Mouse (Mus musculus): ENCODE measurements around the gene St3gal6. TPM values are rescaled to one million over a fixed set of nuclear protein-coding genes. Genes with fewer than 3 reads are reported as not detected.

The St3gal6 gene
- polyA plus RNA-seq, 1 experiment from 2014 or later = 15.0 TPM

DNA sequence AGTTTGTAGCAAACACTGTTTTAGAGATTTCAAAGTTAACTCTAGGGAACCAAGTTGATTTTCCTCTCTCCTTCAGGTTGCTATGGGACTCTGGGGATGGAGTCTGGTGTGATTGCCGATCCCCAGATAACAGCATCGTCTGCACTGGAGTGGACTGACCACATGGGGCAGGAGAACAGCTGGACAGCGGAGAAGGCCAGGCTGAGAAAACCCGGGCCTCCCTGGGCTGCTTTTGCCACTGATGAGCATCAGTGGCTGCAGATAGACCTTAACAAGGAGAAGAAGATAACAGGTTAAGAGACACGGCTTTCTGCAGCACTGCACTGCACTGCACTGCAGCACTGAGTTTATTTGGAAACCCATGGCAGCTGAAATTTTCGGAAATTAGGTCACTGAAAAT, 73.4 kb downstream of the St3gal6 start:
- WGBS = 76% methylated on average over 6 of the region's 6 CpGs
- Histone ChIP-seq H3K4me1 (replicated peaks; ENCODE audit: control insufficient read depth, insufficient read depth, low read length) (no peaks in the 10 kb centered on the region), H3K27me3 (replicated peaks; ENCODE audit: control insufficient read depth, insufficient read depth, low read length) (no peaks in the 10 kb centered on the region), H3K9me3 (ENCODE audit: control insufficient read depth, low read length) (no peaks in the 10 kb centered on the region), H3K4me3 (ENCODE audit: low read depth, low read length) (no peak overlapping the region), H3K9ac (ENCODE audit: low read length) (no peak overlapping the region), H3K27ac (ENCODE audit: low read depth) (no peak overlapping the region), H3K36me3 (ENCODE audit: control insufficient read depth, insufficient read depth, low read length) (peaks cover 43% of the 10 kb centered on the region), H3K4me2 (ENCODE audit: low read length) (no peak overlapping the region)
- ATAC-seq (replicated peaks; ENCODE audit: low FRiP score, low TSS enrichment, low read depth) (no peak), DNase-seq (ENCODE audit: low spot score) (no peak)

GRCm38 (mm10) chr16:58449073-58449472, 75.0 kb downstream of the St3gal6 start:
- Histone ChIP-seq H3K36me3 (ENCODE audit: control insufficient read depth, insufficient read depth, low read length) (peaks cover 40% of the 10 kb centered on the region), H3K27me3 (replicated peaks; ENCODE audit: control insufficient read depth, insufficient read depth, low read length) (no peaks in the 10 kb centered on the region), H3K9me3 (ENCODE audit: control insufficient read depth, low read length) (no peaks in the 10 kb centered on the region), H3K4me1 (replicated peaks; ENCODE audit: control insufficient read depth, insufficient read depth, low read length) (no peaks in the 10 kb centered on the region), H3K9ac (ENCODE audit: low read length) (no peak overlapping the region), H3K4me3 (ENCODE audit: low read depth, low read length) (no peak overlapping the region), H3K4me2 (ENCODE audit: low read length) (no peak overlapping the region), H3K27ac (ENCODE audit: low read depth) (no peak overlapping the region)
- 94% methylated on average over 4 of the region's 4 CpGs for WGBS
- DNase-seq (ENCODE audit: low spot score) (no peak), ATAC-seq (replicated peaks; ENCODE audit: low FRiP score, low TSS enrichment, low read depth) (no peak)

DNA sequence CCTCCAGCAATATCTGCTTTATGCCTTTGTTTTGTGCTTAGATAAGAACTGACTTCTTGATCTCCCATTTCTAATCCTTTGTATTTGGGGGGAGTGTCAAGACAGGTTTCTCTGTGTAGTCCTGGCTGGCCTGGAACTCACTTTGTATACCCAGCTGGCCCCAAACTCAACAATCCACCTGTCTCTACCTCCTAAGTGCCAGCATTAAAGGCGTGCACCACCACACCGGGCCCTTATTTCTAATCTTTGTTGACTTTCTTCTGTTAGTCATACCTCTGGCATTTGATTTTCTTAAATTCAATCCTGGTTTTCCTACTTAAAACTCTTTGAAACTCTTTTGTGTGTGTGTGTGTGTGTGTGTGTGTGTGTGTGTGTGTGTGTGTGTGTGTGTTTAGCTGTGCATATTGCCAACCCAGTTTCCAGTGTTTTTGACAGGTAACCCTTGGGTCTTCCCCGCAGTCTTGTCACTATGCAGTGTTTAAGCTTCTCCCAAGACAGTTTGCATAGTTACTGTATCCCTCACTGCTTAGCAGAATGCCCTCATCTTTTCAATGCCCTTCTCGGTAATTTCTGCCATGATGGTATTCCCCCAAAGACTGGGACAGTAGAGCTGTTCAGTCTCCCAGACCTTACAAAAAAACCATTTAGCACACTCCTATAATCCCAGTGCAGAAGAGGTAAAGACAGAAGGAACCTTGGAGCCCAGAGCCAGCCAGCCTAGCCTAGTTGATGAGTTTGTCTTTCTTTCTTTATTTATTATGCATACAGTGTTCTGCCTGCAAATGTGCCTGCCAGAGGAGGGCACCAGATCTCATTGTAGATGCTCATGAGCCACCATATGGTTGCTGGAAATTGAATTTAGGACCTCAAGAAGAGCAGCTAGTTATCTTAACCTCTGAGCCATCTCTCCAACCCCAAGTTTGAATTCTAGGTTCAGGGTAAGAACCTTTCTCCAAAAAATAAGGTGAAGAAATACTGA, 77.5 kb downstream of the St3gal6 start:
- H3K36me3 ChIP-seq (ENCODE audit: control insufficient read depth, insufficient read depth, low read length) = peaks cover 30% of the 10 kb centered on the region
- H3K4me2 ChIP-seq (ENCODE audit: low read length) = no peak overlapping the region
- H3K9ac ChIP-seq (ENCODE audit: low read length) = no peak overlapping the region
- no peaks in the 10 kb centered on the region for H3K9me3 ChIP-seq (ENCODE audit: control insufficient read depth, low read length)
- no peak for DNase-seq (ENCODE audit: low spot score)
- no peak overlapping the region for H3K27ac ChIP-seq (ENCODE audit: low read depth)
- no peaks in the 10 kb centered on the region for H3K4me1 ChIP-seq (replicated peaks; ENCODE audit: control insufficient read depth, insufficient read depth, low read length)
- WGBS = 87% methylated on average over 4 of the region's 4 CpGs
- ATAC-seq (replicated peaks; ENCODE audit: low FRiP score, low TSS enrichment, low read depth) = no peak
- H3K27me3 ChIP-seq (replicated peaks; ENCODE audit: control insufficient read depth, insufficient read depth, low read length) = no peaks in the 10 kb centered on the region
- H3K4me3 ChIP-seq (ENCODE audit: low read depth, low read length) = no peak overlapping the region

GRCm38 (mm10) chr16:58444735-58445134, 79.3 kb downstream of the St3gal6 start:
- Histone ChIP-seq H3K4me3 (ENCODE audit: low read depth, low read length) (no peak overlapping the region), H3K27me3 (replicated peaks; ENCODE audit: control insufficient read depth, insufficient read depth, low read length) (no peaks in the 10 kb centered on the region), H3K27ac (ENCODE audit: low read depth) (no peak overlapping the region), H3K4me1 (replicated peaks; ENCODE audit: control insufficient read depth, insufficient read depth, low read length) (no peaks in the 10 kb centered on the region), H3K9me3 (ENCODE audit: control insufficient read depth, low read length) (no peaks in the 10 kb centered on the region), H3K4me2 (ENCODE audit: low read length) (no peak overlapping the region), H3K9ac (ENCODE audit: low read length) (no peak overlapping the region), H3K36me3 (ENCODE audit: control insufficient read depth, insufficient read depth, low read length) (peaks cover 13% of the 10 kb centered on the region)
- 75% methylated on average over 6 of the region's 6 CpGs for WGBS
- ATAC-seq (replicated peaks; ENCODE audit: low FRiP score, low TSS enrichment, low read depth) = no peak
- DNase-seq (ENCODE audit: low spot score) = no peak

GRCm38 (mm10) chr16:58432384-58432783, 91.7 kb downstream of the St3gal6 start:
- Histone ChIP-seq H3K9me3 (ENCODE audit: control insufficient read depth, low read length) (no peaks in the 10 kb centered on the region), H3K27ac (ENCODE audit: low read depth) (no peak overlapping the region), H3K27me3 (replicated peaks; ENCODE audit: control insufficient read depth, insufficient read depth, low read length) (no peaks in the 10 kb centered on the region), H3K4me2 (ENCODE audit: low read length) (no peak overlapping the region), H3K4me3 (ENCODE audit: low read depth, low read length) (no peak overlapping the region), H3K4me1 (replicated peaks; ENCODE audit: control insufficient read depth, insufficient read depth, low read length) (no peaks in the 10 kb centered on the region), H3K9ac (ENCODE audit: low read length) (no peak overlapping the region), H3K36me3 (ENCODE audit: control insufficient read depth, insufficient read depth, low read length) (peaks cover 30% of the 10 kb centered on the region)
- WGBS = 96% methylated on average over 1 of the region's 1 CpGs
- ATAC-seq (replicated peaks; ENCODE audit: low FRiP score, low TSS enrichment, low read depth) (no peak), DNase-seq (ENCODE audit: low spot score) (no peak)

GRCm38 (mm10) chr16:58430246-58430645, 93.8 kb downstream of the St3gal6 start:
- no peak overlapping the region for H3K27ac ChIP-seq (ENCODE audit: low read depth)
- ATAC-seq (replicated peaks; ENCODE audit: low FRiP score, low TSS enrichment, low read depth) (no peak), DNase-seq (ENCODE audit: low spot score) (no peak)
- H3K36me3 ChIP-seq (ENCODE audit: control insufficient read depth, insufficient read depth, low read length) = peaks cover 20% of the 10 kb centered on the region
- no peaks in the 10 kb centered on the region for H3K4me1 ChIP-seq (replicated peaks; ENCODE audit: control insufficient read depth, insufficient read depth, low read length)
- H3K4me2 ChIP-seq (ENCODE audit: low read length) = no peak overlapping the region
- 79% methylated on average over 7 of the region's 7 CpGs for WGBS
- no peaks in the 10 kb centered on the region for H3K27me3 ChIP-seq (replicated peaks; ENCODE audit: control insufficient read depth, insufficient read depth, low read length)
- no peak overlapping the region for H3K4me3 ChIP-seq (ENCODE audit: low read depth, low read length)
- no peaks in the 10 kb centered on the region for H3K9me3 ChIP-seq (ENCODE audit: control insufficient read depth, low read length)
- no peak overlapping the region for H3K9ac ChIP-seq (ENCODE audit: low read length)

- Histone ChIP-seq H3K9me3 (ENCODE audit: control insufficient read depth, low read length) (no peaks in the 10 kb centered on the region), H3K4me2 (ENCODE audit: low read length) (0 out of 2 replicates have a peak overlapping the region, but pooled peaks have one; percentile 4), H3K27ac (ENCODE audit: low read depth) (peak overlapping the region; percentile 34; the same call in 1 of the 2 replicates), H3K4me1 (replicated peaks; ENCODE audit: control insufficient read depth, insufficient read depth, low read length) (peaks cover 16% of the 10 kb centered on the region), H3K27me3 (replicated peaks; ENCODE audit: control insufficient read depth, insufficient read depth, low read length) (no peaks in the 10 kb centered on the region), H3K9ac (ENCODE audit: low read length) (no peak overlapping the region), H3K36me3 (ENCODE audit: control insufficient read depth, insufficient read depth, low read length) (no peaks in the 10 kb centered on the region), H3K4me3 (ENCODE audit: low read depth, low read length) (no peak overlapping the region)
- peak; percentile 66; the same call in 1 of the 2 replicates for ATAC-seq (replicated peaks; ENCODE audit: low FRiP score, low TSS enrichment, low read depth)
- WGBS = 18% methylated on average over 11 of the region's 11 CpGs
- peak; percentile 53 for DNase-seq (ENCODE audit: low spot score)
Observed at GRCm38 (mm10) chr16:58421696-58422354, 102.2 kb downstream of the St3gal6 start.

Measured in intestine, embryonic 14.5 days (tissue).